Mouse (Mus musculus) olfactory bulb, adult 2 months (tissue): ENCODE results near the gene Tas1r3. TPM values are rescaled to one million over a fixed set of nuclear protein-coding genes. Genes with fewer than 3 reads are reported as not detected.

Experiments used
- H3K27ac ChIP-seq: fragments of 200-500 bp; 2 replicates; pipeline ENCODE4 v1.5.1; 2012; ENCODE audit warnings: low read depth, low read length; ENCODE audit not compliant: insufficient read depth
- H3K4me1 ChIP-seq: fragments of 200-500 bp; 2 replicates; pipeline ENCODE4 v1.6.1; 2012; ENCODE audit warnings: low read length; ENCODE audit not compliant: control insufficient read depth, insufficient read depth
- H3K4me3 ChIP-seq: fragments of 200-500 bp; 2 replicates; pipeline ENCODE4 v1.5.1; 2012; ENCODE audit warnings: mild to moderate bottlenecking, low read depth, low read length, moderate library complexity; ENCODE audit not compliant: insufficient read depth
- CTCF ChIP-seq: fragments of 200-500 bp; IDR thresholded peaks from 2 replicates; pipeline ENCODE4 v1.5.1; 2012; ENCODE audit warnings: low read depth, mild to moderate bottlenecking, low read length, moderate library complexity; ENCODE audit not compliant: insufficient read depth
- POLR2A ChIP-seq: fragments of 200-500 bp; IDR thresholded peaks from 2 replicates; pipeline ENCODE4 v1.6.1; 2012; ENCODE audit warnings: mild to moderate bottlenecking, low read depth, low read length, moderate library complexity; ENCODE audit not compliant: insufficient read depth
- WGBS: fragments of 180-500 bp; shearing (Covaris S2); methylation state at CpG from one replicate; pipeline ENCODE4 v1.1.7; 2018; 5-methylcytosine and 5-hydroxymethylcytosine counted together
- polyA plus RNA-seq: library from polyadenylated mRNA; stranded (reverse); fragments of >200 nt; gene quantifications from 2 replicates; pipeline ENCODE4 v1.2.4, GENCODE M21; 2012; ENCODE audit warnings: low replicate concordance; ENCODE audit not compliant: missing spikeins, insufficient read depth, insufficient read length

Gene Tas1r3
- polyA plus RNA-seq, 1 experiment, result not detected

DNA sequence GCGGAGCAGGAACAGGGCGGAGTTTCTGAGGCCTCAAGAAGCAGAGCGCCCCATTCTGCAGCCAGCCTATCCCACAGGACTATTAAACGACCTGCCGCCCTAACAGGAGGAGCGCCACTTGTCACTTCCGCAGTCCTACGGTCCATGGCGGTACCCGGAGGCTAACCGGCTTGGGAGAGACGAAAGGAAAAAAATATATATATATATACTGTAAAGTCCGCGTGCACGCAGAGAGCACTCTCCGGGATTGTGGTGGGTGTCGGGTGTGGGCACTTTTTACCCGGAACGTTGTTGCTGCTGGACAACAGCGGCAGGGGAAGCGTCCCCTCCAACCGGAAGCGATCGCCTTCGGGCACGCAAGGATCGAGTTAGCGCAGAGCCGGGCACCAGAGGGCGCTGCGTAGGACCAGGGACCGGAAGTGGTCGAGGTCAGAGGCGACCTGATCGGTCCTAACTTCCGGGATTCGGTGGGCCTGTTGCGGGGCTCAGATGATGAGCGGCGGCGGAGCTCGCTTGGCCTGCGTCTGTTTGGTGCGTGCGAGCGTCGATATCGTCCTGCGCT is 31.9 kb downstream of the Tas1r3 start, which contains the start of gene Aurkaip1:
Gene Aurkaip1 (plus strand): TSS at position 68 of the 562 bp plus-strand sequence.
- peak within 1 kb of the TSS; percentile 70 for H3K4me3 ChIP-seq
- TF ChIP-seq CTCF, result peak; percentile 41; the same call in 1 of the 2 replicates
- peak; percentile 12 for TF ChIP-seq POLR2A
- WGBS, result under 1% methylated on average over 49 of the region's 49 CpGs
- peaks cover 15% of the 10 kb centered on the region for H3K4me1 ChIP-seq
- peak within 1 kb of the TSS; percentile 65; the same call in 1 of the 2 replicates for H3K27ac ChIP-seq

DNA sequence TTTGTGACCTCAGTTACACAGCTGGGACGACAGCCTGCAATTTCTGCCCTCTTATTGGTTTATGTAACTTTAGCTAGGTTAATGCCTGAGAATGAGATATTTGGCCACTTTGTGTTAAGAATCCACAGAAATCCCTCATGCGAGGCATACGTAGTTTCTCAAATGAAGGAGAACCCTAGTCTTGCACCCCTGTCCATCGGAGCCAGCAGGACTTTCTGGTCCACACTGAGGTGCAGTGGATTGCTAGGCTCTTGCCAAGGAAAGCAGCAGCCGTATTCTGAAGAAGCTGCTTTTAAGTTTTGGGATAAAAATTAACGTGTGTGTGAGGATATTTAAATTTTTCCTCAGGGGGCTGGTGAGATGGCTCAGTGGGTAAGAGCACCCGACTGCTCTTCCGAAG is 32.6 kb downstream of the Tas1r3 start:
- Histone ChIP-seq H3K4me3 (no peak overlapping the region; the same call in 1 of the 2 replicates), H3K27ac (no peak overlapping the region), H3K4me1 (peaks cover 15% of the 10 kb centered on the region)
- no peak for TF ChIP-seq POLR2A
- no peak for TF ChIP-seq CTCF
- 52% methylated on average over 8 of the region's 8 CpGs for WGBS

DNA sequence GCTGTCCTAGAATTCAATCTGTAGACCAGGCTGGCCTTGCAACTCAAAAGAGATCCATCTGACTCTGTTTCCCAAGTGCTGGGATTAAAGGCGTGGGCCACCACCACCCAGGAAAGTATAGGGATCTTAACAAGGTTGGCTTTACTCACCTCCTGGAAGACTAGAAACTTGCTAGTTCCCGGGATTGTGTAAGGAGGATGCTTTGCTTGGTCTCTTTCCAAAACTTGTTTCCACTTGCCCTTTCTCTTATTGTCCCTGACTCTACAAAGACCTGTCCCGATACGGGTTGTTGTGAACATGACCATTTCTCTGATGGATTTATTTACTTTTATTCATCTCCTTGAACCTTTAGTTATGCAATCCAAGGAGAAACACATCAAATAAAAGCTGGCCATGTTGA is 33.3 kb downstream of the Tas1r3 start:
- no peak overlapping the region for H3K27ac ChIP-seq
- TF ChIP-seq CTCF, result no peak
- no peak for TF ChIP-seq POLR2A
- H3K4me3 ChIP-seq, result no peak overlapping the region
- WGBS, result 89% methylated on average over 4 of the region's 4 CpGs
- H3K4me1 ChIP-seq, result peaks cover 15% of the 10 kb centered on the region

DNA sequence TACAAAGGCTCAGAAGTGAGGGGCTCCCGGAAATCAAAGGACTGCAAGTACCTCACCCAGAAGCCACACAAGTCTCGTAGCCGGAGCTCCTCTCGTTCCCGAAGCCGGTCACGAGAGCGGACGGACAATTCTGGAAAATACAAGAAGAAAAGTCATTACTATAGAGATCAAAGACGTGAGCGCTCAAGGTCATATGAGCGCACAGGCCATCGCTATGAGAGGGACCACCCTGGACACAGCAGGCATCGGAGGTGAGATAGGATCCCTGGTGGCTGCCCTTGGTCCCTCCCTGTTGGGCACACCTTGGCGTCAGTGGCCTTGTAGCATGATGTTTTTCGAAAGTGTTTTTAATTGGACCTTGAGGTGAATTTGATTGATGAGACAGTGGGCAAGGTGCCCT is 39.7 kb downstream of the Tas1r3 start:
- H3K4me3 ChIP-seq, result no peak overlapping the region
- H3K27ac ChIP-seq, result no peak overlapping the region
- WGBS, result 94% methylated on average over 16 of the region's 16 CpGs
- TF ChIP-seq POLR2A (no peak), CTCF (no peak)
- H3K4me1 ChIP-seq, result 0 out of 2 replicates have a peak, but pooled peaks cover 3% of the 10 kb centered on the region

DNA sequence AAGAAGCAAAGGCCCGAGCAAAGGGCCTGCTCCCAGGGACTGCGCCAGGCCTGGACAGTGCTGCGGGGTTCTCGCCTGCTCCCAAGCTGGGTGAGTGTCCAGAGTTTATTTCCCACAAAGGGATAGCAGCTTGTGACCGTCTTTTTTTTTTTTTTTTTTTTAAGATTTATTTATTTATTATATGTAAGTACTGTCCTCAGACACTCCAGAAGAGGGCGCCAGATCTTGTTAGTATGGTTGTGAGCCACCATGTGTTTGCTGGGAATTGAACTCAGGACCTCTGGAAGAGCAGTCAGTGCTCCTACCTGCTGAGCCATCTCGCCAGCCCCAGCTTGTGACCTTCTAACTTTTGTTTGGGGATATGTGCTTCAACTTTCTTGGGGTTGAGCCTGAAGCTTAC is 42.1 kb downstream of the Tas1r3 start:
- WGBS, result 73% methylated on average over 7 of the region's 7 CpGs

DNA sequence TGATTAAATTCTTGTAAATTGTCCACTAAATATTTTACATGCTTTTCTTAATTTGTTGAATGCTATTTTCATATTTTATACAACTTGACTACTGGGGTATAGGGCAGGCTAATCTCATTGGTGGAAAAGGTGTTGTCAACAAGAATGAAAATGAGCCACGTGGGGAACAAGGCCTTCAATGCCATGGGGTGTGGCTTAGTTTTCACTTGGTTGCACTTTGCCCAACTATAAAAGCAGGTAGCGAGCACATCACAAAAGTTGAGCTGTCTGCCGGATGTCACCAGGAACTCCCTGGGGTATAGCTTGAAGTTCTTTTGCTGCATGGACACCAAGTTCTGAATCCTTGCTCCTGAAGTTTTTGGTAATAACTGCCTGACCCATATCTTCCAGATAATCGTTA is 45.6 kb downstream of the Tas1r3 start:
- 57% methylated on average over 4 of the region's 4 CpGs for WGBS
- TF ChIP-seq CTCF (no peak), POLR2A (no peak)
- Histone ChIP-seq H3K4me1 (no peaks in the 10 kb centered on the region), H3K27ac (no peak overlapping the region), H3K4me3 (no peak overlapping the region)

More for the DNA sequence above, 42.1 kb downstream of the Tas1r3 start:
- Histone ChIP-seq H3K4me1 (0 out of 2 replicates have a peak, but pooled peaks cover 3% of the 10 kb centered on the region), H3K27ac (no peak overlapping the region), H3K4me3 (no peak overlapping the region)
- no peak for TF ChIP-seq POLR2A
- no peak for TF ChIP-seq CTCF

DNA sequence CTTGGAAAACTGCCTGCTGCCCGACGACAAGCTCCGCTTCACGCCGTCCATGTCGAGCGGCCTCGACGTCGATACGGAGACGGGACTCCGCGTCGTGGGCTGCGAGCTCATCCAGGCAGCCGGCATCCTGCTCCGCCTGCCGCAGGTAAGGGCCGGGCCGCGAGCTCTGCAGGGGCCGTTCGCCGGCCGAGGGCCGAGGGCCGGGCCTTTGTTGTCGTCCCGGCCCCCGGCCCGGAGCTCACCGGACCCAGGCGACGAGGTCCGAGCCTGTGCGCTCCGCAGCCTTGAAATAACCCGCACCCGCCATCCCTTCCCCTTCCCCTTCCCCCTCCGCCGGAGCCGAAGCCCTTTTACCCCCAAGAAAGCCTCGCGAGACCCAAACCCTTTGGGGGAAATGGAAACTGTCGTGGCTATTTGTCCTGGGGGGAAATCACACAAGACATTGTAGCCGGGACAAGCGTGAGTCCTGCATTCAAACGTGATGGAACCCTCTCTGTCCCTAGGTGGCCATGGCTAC is 50.4 kb downstream of the Tas1r3 start:
- peak overlapping the region; percentile 79 for H3K27ac ChIP-seq
- under 1% methylated on average over 49 of the region's 49 CpGs for WGBS
- no peaks in the 10 kb centered on the region for H3K4me1 ChIP-seq
- peak overlapping the region; percentile 73 for H3K4me3 ChIP-seq
- TF ChIP-seq POLR2A, result no peak
- TF ChIP-seq CTCF, result no peak

DNA sequence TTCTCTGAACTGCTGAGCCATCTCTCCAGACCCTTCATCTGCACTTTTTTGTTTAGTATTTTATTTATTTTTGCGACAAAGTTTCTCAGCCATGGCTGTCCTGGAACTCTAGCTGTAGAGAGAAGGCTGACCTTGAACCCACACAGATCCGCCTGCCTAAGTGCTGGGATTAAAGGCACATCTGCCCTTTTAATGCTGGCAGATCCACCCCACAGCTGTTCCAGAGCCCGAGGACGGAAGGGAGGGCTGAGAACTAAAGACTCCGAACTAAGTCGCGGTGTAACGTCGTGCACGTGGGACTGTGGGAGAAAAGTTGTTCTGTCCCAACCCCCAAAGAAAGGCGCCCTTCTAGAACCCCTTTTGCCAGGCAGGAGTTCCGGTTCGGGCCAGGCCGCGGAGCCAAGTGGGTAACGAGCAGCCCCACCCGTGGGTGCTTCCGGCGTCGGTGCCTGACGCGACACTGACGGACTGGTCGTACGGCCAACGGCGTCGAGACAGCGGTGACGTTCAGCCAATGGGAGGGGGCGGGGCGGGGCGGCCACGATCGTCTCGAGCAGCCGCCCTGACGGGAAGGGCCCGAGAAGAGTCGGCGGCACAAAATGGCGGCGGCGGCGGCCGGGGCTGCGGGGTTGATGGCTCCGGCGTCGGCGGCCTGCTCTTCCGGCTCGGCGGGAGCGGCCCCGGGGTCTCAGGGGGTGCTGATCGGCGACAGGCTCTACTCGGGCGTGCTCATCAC is 51.1 kb downstream of the Tas1r3 start, which contains the start of gene Ccnl2:
Gene Ccnl2 (plus strand): TSS at position 561 of the 736 bp plus-strand sequence.
- Histone ChIP-seq H3K27ac (peak within 1 kb of the TSS; percentile 91), H3K4me1 (no peaks in the 10 kb centered on the region), H3K4me3 (peak within 1 kb of the TSS; percentile 73)
- TF ChIP-seq CTCF (no peak), POLR2A (peak; percentile 72)
- WGBS, result under 1% methylated on average over 60 of the region's 60 CpGs

Other genes starting within 250 kb of the Tas1r3 start
- gene Cdk11b, start 238.5 kb downstream of the Tas1r3 start, polyA plus RNA-seq, result 145 TPM in 1 of 2 replicates, not detected in the other
- gene Gm10563, start 218.0 kb downstream of the Tas1r3 start, polyA plus RNA-seq, result not detected in 2 replicates
- not detected in 2 replicates for gene Mmp23, start 210.0 kb downstream of the Tas1r3 start, polyA plus RNA-seq
- gene Mib2, start 194.2 kb downstream of the Tas1r3 start, polyA plus RNA-seq, result not detected in 2 replicates
- gene Fndc10, start 169.0 kb downstream of the Tas1r3 start, polyA plus RNA-seq, result not detected in 2 replicates
- gene Ssu72, start 158.6 kb downstream of the Tas1r3 start, polyA plus RNA-seq, result not detected in 2 replicates
- not detected in 2 replicates for gene Tmem240, start 128.6 kb downstream of the Tas1r3 start, polyA plus RNA-seq
- not detected in 2 replicates for gene Atad3a, start 102.3 kb downstream of the Tas1r3 start, polyA plus RNA-seq
- not detected in 2 replicates for gene Vwa1, start 88.7 kb downstream of the Tas1r3 start, polyA plus RNA-seq
- not detected in 2 replicates for gene Tmem88b, start 77.5 kb downstream of the Tas1r3 start, polyA plus RNA-seq
- not detected in 2 replicates for gene Ankrd65, start 72.9 kb downstream of the Tas1r3 start, polyA plus RNA-seq
- gene Mrpl20, start 60.5 kb downstream of the Tas1r3 start, polyA plus RNA-seq, result not detected in 2 replicates
- gene Ccnl2, start 50.9 kb downstream of the Tas1r3 start, polyA plus RNA-seq, result 186 and 258 TPM in 2 replicates
- not detected in 2 replicates for gene Aurkaip1, start 32.1 kb downstream of the Tas1r3 start, polyA plus RNA-seq
- not detected in 2 replicates for gene Mxra8, start 23.7 kb downstream of the Tas1r3 start, polyA plus RNA-seq
- gene Dvl1, start 16.0 kb downstream of the Tas1r3 start, polyA plus RNA-seq, result not detected in 2 replicates
- gene Cptp, start 6.1 kb upstream of the Tas1r3 start, polyA plus RNA-seq, result not detected in 2 replicates
- not detected in 2 replicates for gene Ints11, start 6.2 kb upstream of the Tas1r3 start, polyA plus RNA-seq
- gene Pusl1, start 28.4 kb upstream of the Tas1r3 start, polyA plus RNA-seq, result not detected in 2 replicates
- not detected in 2 replicates for gene Acap3, start 28.5 kb upstream of the Tas1r3 start, polyA plus RNA-seq
- gene Ube2j2, start 80.5 kb upstream of the Tas1r3 start, polyA plus RNA-seq, result not detected in 2 replicates
- not detected in 2 replicates for gene C1qtnf12, start 99.0 kb upstream of the Tas1r3 start, polyA plus RNA-seq
- gene B3galt6, start 129.3 kb upstream of the Tas1r3 start, polyA plus RNA-seq, result not detected in 2 replicates
- gene Sdf4, start 129.5 kb upstream of the Tas1r3 start, polyA plus RNA-seq, result 218 TPM in 1 of 2 replicates, not detected in the other
- not detected in 2 replicates for gene Tnfrsf4, start 150.5 kb upstream of the Tas1r3 start, polyA plus RNA-seq
- gene Tnfrsf18, start 162.8 kb upstream of the Tas1r3 start, polyA plus RNA-seq, result not detected in 2 replicates
- not detected in 2 replicates for gene Ttll10, start 196.1 kb upstream of the Tas1r3 start, polyA plus RNA-seq
- gene 9430015G10Rik, start 246.6 kb upstream of the Tas1r3 start, polyA plus RNA-seq, result not detected in 2 replicates